Mouse (Mus musculus): Measurements from ENCODE around the gene Hspa2. TPM values are rescaled to one million over a fixed set of nuclear protein-coding genes. Genes with fewer than 3 reads are reported as not detected.

Gene Hspa2
- total RNA-seq, 2 experiments from 2014 or later: 2.3 to 14.6 TPM

DNA sequence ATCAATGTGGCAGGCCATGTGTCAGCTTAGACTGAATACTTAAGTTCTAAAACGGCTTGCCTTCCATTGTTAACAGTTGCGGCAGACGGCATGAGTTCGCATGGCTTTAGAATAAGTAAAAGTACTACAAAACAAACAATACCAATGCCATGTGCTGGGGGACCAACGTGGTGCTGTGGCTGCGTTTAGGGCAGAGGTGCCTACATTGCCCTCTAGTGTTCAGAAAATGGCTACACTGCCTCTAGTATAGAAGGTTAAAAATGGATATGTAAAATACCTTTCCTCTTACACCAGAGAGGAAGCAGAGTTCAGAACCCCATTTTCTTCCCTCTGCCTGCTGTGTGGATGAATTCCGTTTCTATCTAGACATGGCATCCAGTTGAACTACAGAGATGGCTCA is 27.3 kb upstream of the Hspa2 start:
- peak; percentile 70 for ATAC-seq (replicated peaks; ENCODE audit: low FRiP score, low TSS enrichment, poor library complexity, severe bottlenecking)

GRCm38 (mm10) chr12:76377059-76377458 is 26.9 kb upstream of the Hspa2 start:
- no peak for ATAC-seq (replicated peaks; ENCODE audit: low FRiP score, low TSS enrichment, poor library complexity, severe bottlenecking)

DNA sequence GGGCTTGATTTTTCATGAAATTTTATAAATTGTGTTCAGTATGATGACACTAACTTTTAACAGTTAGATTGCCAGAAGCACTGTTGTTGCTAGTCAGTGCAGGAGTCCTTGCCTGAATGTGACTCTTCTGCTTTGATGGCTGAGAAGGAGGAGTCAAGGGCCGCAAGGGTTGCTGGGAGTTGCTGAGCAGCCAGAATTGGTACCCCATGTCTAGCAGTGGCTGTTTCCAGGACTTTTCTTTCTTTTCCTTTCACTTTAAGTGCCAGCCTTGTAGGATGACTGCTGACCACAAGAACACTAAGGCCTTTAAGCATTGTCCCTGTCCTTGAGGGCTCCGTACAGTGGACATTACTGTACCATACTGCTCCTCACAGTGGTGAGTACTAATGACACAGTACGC is 26.2 kb upstream of the Hspa2 start:
- ATAC-seq (replicated peaks; ENCODE audit: low FRiP score, low TSS enrichment, poor library complexity, severe bottlenecking): no peak

- no peak for ATAC-seq (replicated peaks; ENCODE audit: low FRiP score, low TSS enrichment, poor library complexity, severe bottlenecking)
Observed at GRCm38 (mm10) chr12:76378556-76378955, 25.4 kb upstream of the Hspa2 start.

GRCm38 (mm10) chr12:76380151-76380550 is 23.8 kb upstream of the Hspa2 start:
- no peak for ATAC-seq (replicated peaks; ENCODE audit: low FRiP score, low TSS enrichment, poor library complexity, severe bottlenecking)

GRCm38 (mm10) chr12:76385342-76385741 is 18.6 kb upstream of the Hspa2 start:
- no peak for ATAC-seq (replicated peaks; ENCODE audit: low FRiP score, low TSS enrichment, poor library complexity, severe bottlenecking)

DNA sequence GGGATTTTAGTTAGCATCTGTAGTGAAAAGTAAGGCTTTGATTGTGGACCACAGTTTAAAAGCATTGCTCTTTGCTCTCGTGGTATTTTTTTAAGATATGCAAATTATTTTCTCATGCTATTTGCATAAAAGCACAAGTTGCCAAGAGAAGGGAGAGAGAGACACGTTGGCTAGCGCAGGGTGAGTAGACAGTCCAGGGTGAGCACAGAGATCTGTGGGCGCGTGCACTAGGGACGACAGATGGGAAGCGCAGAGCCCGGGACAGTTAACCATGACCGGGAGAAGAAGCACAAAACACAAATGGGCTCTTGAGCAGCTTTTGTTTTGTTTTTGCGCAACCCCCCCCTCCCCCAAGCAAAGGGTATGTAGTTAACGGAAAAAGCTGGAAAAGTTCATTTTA is 15.2 kb upstream of the Hspa2 start:
- no peak for ATAC-seq (replicated peaks; ENCODE audit: low FRiP score, low TSS enrichment, poor library complexity, severe bottlenecking)

DNA sequence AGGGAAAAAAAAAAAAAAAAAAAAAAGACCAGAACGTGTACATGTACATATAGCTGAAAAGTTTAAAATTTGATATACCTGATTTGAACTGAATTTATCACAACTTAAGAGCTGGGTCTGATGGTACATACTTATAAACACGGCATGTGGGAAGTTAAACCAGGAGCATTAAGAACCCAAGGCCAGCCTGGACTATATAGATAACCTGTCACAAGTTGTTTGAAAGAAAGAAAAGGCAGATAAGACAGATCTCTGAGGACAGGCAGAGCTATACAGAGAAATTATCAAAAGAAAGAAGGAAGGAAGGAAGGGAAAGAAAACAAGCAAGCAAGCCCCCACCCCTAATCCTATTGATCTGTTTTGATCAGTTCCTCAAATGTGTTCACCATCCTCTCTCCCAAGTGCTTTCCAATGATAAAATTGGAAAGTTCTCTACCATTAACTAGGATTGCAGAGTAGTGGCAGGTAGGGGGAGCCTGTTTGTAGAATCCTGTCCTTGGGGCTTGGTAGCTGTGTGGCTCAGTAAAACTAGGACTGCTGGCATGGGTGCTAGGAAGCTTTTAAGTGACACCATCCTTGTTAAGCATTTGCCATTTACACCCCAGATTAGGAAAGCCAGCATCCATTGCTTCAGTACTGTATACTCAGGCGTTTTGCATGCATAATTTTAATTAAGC is 12.2 kb upstream of the Hspa2 start:
- peak; percentile 95 for ATAC-seq (replicated peaks; ENCODE audit: low FRiP score, low TSS enrichment, poor library complexity, severe bottlenecking)

DNA sequence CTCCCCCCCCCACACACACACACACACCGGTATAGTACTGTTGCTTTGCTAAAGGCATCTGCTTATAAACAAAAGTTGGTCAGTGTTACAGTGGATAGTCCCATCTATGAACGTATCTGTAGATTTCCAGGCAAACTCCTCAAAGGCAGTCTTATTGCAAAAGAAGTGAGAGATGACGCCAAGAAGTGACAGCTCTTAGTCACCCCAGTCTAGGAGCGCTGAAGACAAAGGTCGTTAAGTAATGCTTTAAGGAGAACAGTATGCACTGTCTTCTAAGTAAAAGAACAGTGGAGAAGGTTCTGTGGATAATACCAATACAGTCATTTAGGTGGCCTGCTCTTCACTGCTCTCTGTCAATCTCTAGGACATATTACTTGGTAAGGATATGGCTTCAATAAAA is 11.0 kb upstream of the Hspa2 start:
- ATAC-seq (replicated peaks; ENCODE audit: low FRiP score, low TSS enrichment, poor library complexity, severe bottlenecking): no peak

DNA sequence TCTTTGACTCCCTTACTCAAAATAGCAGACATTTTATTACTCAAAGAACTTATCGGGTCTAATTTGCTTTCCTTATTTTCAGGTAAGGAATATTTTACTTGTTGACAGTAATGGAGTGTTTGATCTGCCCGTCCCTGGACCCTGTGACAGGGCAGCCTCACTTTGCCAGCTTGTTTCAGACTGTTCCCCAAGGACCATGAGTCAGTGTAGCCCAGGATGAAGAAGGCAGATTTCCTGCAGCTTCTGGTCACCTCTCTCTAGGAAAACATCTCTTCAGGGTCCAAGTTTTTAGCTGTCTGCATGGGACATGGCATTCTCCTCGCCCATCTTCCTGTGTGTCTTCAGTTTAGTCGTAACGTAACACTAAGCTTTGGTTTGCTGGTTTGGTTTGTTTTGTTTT is 6.7 kb upstream of the Hspa2 start:
- no peak for ATAC-seq (replicated peaks; ENCODE audit: low FRiP score, low TSS enrichment, poor library complexity, severe bottlenecking)

- ATAC-seq (replicated peaks; ENCODE audit: low FRiP score, low TSS enrichment, poor library complexity, severe bottlenecking): no peak
Observed at GRCm38 (mm10) chr12:76401674-76402073, 2.3 kb upstream of the Hspa2 start.

GRCm38 (mm10) chr12:76402991-76403885 is 738 bp upstream of the Hspa2 start:
- peak; percentile 64 for ATAC-seq (replicated peaks; ENCODE audit: low FRiP score, low TSS enrichment, poor library complexity, severe bottlenecking)

DNA sequence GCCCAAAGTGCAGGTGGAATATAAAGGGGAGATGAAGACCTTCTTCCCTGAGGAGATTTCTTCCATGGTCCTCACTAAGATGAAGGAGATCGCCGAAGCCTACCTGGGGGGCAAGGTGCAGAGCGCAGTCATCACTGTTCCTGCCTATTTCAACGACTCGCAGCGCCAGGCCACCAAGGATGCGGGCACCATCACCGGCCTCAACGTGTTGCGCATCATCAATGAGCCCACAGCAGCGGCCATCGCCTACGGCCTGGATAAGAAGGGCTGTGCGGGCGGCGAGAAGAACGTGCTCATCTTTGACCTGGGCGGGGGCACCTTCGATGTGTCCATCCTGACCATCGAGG is 833 bp downstream of the Hspa2 start:
- ATAC-seq (replicated peaks; ENCODE audit: low FRiP score, low TSS enrichment, poor library complexity, severe bottlenecking): no peak

DNA sequence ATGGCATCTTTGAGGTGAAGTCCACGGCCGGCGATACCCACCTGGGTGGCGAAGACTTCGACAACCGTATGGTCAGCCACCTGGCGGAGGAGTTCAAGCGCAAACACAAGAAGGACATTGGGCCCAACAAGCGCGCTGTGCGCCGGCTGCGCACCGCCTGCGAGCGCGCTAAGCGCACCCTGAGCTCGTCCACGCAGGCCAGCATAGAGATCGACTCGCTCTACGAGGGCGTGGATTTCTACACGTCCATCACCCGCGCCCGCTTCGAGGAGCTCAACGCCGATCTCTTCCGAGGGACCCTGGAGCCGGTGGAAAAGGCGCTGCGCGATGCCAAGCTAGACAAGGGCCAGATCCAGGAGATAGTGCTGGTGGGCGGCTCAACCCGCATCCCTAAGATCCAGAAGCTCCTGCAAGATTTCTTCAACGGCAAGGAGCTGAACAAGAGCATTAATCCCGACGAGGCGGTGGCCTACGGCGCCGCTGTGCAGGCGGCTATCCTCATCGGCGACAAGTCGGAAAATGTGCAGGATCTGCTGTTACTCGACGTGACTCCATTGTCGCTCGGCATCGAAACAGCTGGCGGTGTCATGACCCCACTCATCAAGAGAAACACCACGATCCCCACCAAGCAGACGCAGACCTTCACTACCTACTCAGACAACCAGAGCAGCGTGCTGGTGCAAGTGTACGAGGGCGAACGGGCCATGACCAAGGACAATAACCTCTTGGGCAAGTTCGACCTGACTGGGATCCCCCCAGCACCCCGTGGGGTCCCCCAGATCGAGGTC is 1.4 kb downstream of the Hspa2 start:
- ATAC-seq (replicated peaks; ENCODE audit: low FRiP score, low TSS enrichment, poor library complexity, severe bottlenecking): no peak

DNA sequence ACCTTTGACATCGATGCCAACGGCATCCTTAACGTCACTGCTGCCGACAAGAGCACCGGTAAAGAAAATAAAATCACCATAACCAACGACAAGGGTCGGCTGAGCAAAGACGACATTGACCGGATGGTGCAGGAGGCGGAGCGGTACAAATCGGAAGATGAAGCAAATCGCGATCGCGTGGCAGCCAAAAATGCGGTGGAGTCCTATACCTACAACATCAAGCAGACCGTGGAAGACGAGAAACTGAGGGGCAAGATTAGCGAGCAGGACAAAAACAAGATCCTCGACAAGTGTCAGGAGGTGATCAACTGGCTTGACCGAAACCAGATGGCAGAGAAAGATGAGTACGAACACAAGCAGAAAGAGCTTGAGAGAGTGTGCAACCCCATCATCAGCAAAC is 2.0 kb downstream of the Hspa2 start:
- ATAC-seq (replicated peaks; ENCODE audit: low FRiP score, low TSS enrichment, poor library complexity, severe bottlenecking): no peak

DNA sequence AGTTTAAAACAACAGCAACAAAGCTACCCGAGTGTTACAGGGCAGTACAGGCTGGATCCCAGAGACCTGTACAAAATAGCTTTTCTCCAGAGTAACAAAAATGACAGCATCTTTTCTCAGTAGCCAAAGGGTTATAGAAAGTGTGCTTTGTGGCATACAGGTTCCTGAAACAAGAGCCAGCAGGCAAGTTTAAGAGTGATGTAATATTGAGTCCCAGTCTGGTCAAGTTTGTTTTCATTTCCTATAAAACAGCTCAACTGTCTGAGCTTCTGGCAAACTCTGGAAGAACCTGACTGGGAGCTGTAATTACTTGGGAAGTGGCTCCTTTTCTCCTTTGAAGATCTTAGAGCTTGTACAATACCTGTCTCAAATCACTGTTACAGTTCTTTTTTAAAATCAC is 3.2 kb downstream of the Hspa2 start:
- ATAC-seq (replicated peaks; ENCODE audit: low FRiP score, low TSS enrichment, poor library complexity, severe bottlenecking): no peak

DNA sequence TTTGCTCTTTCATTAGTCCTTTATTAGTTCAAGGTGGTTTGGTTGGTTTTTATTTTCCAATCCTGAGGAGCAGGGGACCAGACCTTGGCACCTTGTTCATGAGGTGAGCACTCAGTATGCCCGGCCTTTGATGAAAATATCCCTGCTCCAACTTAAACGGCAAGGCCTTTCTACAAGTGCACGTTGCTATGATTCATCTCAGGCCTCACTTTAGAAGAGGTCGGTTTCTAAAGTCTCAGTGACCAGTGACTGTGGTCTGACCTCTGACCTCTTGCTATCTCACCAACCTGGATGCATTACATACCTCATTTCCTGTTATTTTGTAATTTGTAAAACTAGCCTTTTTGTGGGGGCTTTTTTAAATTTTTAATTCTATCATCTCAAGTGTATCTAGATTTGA is 5.2 kb downstream of the Hspa2 start:
- ATAC-seq (replicated peaks; ENCODE audit: low FRiP score, low TSS enrichment, poor library complexity, severe bottlenecking): no peak

DNA sequence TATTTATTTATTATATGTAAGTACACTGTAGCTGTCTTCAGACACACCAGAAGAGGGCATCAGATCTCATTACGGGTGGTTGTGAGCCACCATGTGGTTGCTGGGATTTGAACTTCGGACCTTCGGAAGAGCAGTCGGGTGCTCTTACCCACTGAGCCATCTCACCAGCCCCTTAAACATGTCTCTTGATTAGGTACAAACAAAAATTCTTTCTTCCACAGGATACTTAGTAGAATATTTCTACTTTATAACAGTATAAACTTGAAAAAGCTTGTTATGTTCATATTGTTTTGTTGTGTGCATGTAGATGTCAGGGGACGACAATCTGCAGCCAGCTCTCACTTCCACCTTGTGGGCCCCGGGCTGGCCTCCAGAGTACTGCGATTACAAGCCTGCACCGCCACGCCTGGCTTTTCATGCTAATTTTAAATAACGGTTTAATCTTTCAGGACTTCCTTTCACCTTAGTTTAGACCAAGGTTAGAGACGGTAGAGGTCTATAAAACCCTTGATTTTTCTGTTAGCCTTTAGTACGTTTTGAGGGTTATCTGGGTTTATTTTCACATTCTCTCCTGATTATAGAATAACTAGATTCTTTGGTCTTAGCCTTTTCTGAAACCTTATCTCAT is 11.5 kb downstream of the Hspa2 start:
- ATAC-seq (replicated peaks; ENCODE audit: low FRiP score, low TSS enrichment, poor library complexity, severe bottlenecking): peak; percentile 70

GRCm38 (mm10) chr12:76417433-76417854 is 13.5 kb downstream of the Hspa2 start, which contains the start of gene Ppp1r36:
Gene Ppp1r36, plus strand, starts transcription at chr12:76417538.
- no peak for ATAC-seq (replicated peaks; ENCODE audit: low FRiP score, low TSS enrichment, poor library complexity, severe bottlenecking)

- no peak for ATAC-seq (replicated peaks; ENCODE audit: low FRiP score, low TSS enrichment, poor library complexity, severe bottlenecking)
Observed at GRCm38 (mm10) chr12:76418346-76418745, 14.4 kb downstream of the Hspa2 start.
